Mouse (Mus musculus) erythroblast, embryonic 14.5 days (primary cell): ENCODE measurements around the gene Inpp4a.

Source experiments
- GATA1 ChIP-seq: IDR thresholded peaks from 2 replicates; pipeline ENCODE4 v1.6.1; 2012; ENCODE audit warnings: low read length, inconsistent platforms, mixed read lengths
- TAL1 ChIP-seq: IDR thresholded peaks from 3 replicates; pipeline ENCODE4 v1.6.1; 2012; ENCODE audit warnings: low read length, inconsistent platforms, mixed read lengths

DNA sequence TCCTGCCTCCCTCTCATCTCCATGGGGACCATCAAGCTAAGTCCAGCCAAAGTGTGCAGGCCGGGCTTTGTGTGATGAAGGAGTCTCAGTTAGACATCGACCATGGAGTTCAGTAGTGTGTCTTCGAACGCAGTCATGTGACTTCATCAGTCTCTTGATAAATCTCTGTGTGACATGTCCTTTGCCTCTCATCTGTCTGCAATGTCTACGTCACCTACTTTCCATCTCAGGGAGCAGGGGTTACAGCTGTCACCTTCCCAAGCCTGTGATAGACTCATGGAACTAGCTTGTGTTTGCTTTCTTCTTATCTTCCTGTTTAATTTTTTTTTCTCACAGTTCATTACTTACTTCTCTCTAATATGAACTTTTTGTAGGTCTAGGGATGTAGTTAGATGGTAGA, 81.2 kb downstream of the Inpp4a start:
- TF ChIP-seq GATA1, result no peak
- TF ChIP-seq TAL1, result no peak
